Mouse (Mus musculus) limb, embryonic 12.5 days (tissue): ENCODE results near the gene Higd2a. TPM values are rescaled to one million over a fixed set of nuclear protein-coding genes. Genes with fewer than 3 reads are reported as not detected.

Source experiments
- ATAC-seq: fragments of 200-750 bp; cut with Nextera tagmentation; 2 replicates; pipeline ENCODE4 v1.8.0; 2017; ENCODE audit warnings: low read depth, moderate TSS enrichment; ENCODE audit not compliant: insufficient number of reproducible peaks, insufficient read depth, low FRiP score, low TSS enrichment
- H3K27ac ChIP-seq: fragments of 300-500 bp; sonication (generic); 2 replicates; pipeline ENCODE4 v1.5.1; 2016; ENCODE audit warnings: mild to moderate bottlenecking, moderate library complexity
- H3K27me3 ChIP-seq: fragments of 300-500 bp; sonication (generic); 2 replicates; pipeline ENCODE4 v1.6.1; 2016; ENCODE audit warnings: mild to moderate bottlenecking, moderate library complexity
- H3K36me3 ChIP-seq: fragments of 300-500 bp; sonication (generic); 2 replicates; pipeline ENCODE4 v1.6.1; 2016; ENCODE audit warnings: mild to moderate bottlenecking, moderate library complexity
- H3K4me1 ChIP-seq: fragments of 300-500 bp; sonication (generic); replicated peaks from 2 replicates; pipeline ENCODE4 v1.6.1; 2016
- H3K4me2 ChIP-seq: fragments of 300-500 bp; sonication (generic); 2 replicates; pipeline ENCODE4 v1.6.1; 2016; ENCODE audit warnings: mild to moderate bottlenecking, moderate library complexity
- H3K4me3 ChIP-seq: fragments of 300-500 bp; sonication (generic); replicated peaks from 2 replicates; pipeline ENCODE4 v1.5.1; 2016; ENCODE audit warnings: mild to moderate bottlenecking
- H3K9ac ChIP-seq: fragments of 300-500 bp; sonication (generic); replicated peaks from 2 replicates; pipeline ENCODE4 v1.6.1; 2016; ENCODE audit warnings: mild to moderate bottlenecking, moderate library complexity
- H3K9me3 ChIP-seq: fragments of 300-500 bp; sonication (generic); 2 replicates; pipeline ENCODE4 v1.6.1; 2016; ENCODE audit warnings: mild to moderate bottlenecking, moderate library complexity
- WGBS: fragments of 180-500 bp; shearing (Covaris S2); methylation state at CpG from one replicate; pipeline ENCODE4 v1.1.7; 2016; 5-methylcytosine and 5-hydroxymethylcytosine counted together
- polyA plus RNA-seq: library from polyadenylated mRNA; unstranded; fragments of >200 nt; fragmentation: Nextera tagmentation; extraction: Ambion mirVana; gene quantifications from 2 replicates; pipeline ENCODE4 v1.2.1, GENCODE M21; 2016

Higd2a gene
- polyA plus RNA-seq, 1 experiment from 2014 or later = 173 TPM

DNA sequence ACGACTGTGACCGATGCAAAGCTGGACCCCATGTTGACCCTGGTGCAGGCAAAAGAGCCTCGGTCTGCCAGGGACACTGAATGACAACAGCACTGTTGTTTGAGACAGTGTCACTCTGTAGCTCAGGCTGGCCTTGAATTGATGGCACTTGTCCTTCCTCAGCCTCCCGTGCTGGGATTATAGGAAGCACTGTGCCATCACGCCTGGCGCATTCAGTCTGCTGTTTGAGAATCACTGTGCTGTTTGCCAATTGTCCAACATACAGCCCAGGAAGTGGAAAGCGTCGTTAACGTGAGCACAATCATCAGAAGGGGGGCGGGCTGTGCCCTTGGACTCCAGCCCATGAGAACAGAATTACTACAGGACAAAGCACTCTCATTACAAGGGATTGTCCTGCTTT is 7.9 kb upstream of the Higd2a start:
- 0 out of 2 replicates have a peak overlapping the region, but pooled peaks have one; percentile 17 for H3K27ac ChIP-seq
- no peaks in the 10 kb centered on the region for H3K4me1 ChIP-seq
- H3K27me3 ChIP-seq = no peaks in the 10 kb centered on the region
- H3K36me3 ChIP-seq = peaks cover 99% of the 10 kb centered on the region
- no peaks in the 10 kb centered on the region for H3K9me3 ChIP-seq
- H3K9ac ChIP-seq = no peak overlapping the region
- ATAC-seq = no peak
- no peak overlapping the region for H3K4me3 ChIP-seq
- H3K4me2 ChIP-seq = no peak overlapping the region
- 81% methylated on average over 10 of the region's 10 CpGs for WGBS

DNA sequence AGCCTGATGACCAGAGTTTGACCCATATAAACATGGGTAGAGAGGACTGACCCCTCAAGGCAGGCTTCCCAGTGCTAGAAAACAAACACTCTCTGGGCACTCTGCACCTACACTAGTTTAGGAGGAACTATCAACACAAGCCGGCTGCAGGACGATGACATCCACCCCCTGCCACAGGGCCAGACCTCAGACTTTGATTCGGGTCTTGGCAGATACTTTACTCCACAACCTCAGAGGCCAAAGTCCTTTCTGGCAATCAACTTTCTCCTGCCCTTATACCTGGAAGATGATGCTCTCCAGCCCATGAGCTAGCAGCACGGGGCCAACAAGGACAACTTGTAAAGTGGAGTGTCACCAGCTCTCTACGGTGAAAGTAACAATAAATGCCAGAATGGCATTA is 7.1 kb upstream of the Higd2a start:
- H3K9ac ChIP-seq = no peak overlapping the region
- no peak for ATAC-seq
- H3K9me3 ChIP-seq = no peaks in the 10 kb centered on the region
- no peak overlapping the region for H3K4me3 ChIP-seq
- no peak overlapping the region for H3K4me2 ChIP-seq
- no peak overlapping the region for H3K27ac ChIP-seq
- no peaks in the 10 kb centered on the region for H3K4me1 ChIP-seq
- 89% methylated on average over 5 of the region's 5 CpGs for WGBS
- H3K36me3 ChIP-seq = peaks cover 99% of the 10 kb centered on the region
- no peaks in the 10 kb centered on the region for H3K27me3 ChIP-seq

GRCm38 (mm10) chr13:54585831-54586230 is 4.2 kb upstream of the Higd2a start:
- Histone ChIP-seq H3K4me2 (no peak overlapping the region), H3K9me3 (no peaks in the 10 kb centered on the region), H3K27ac (no peak overlapping the region), H3K9ac (no peak overlapping the region), H3K4me3 (no peak overlapping the region), H3K4me1 (no peaks in the 10 kb centered on the region; the same call in 1 of the 2 replicates), H3K27me3 (no peaks in the 10 kb centered on the region), H3K36me3 (peaks cover 78% of the 10 kb centered on the region)
- no peak for ATAC-seq
- WGBS = 91% methylated on average over 11 of the region's 11 CpGs

DNA sequence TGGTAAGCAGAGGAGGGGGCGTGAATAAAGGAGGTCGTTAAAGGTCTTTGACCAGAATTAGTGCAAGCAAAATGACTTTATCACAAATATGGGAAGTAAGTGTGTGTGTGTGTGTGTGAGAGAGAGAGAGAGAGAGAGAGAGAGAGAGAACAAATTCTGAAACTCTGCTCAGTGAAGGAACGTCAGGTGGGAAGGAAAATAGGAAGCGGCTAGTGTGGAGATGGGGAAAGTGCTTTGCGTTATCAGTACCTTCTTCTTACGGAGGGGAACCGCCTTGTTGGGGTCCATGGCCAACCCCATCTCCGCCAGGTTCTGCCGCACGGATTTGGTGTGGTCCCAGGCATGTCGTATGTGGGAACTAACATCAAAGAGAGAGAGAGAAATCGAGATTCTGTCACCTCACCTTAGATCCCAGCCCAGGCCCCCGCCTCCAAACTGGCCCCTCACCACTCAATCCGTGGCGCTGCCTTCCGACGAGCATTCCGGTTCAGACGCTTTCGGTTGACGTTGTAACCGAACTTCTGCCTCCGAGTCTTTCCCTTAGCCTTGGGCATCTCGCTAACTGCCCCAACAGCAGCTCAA is 502 bp upstream of the Higd2a start:
- Histone ChIP-seq H3K27me3 (no peaks in the 10 kb centered on the region), H3K36me3 (peaks cover 48% of the 10 kb centered on the region), H3K9ac (peak overlapping the region; percentile 68), H3K4me1 (peaks cover 11% of the 10 kb centered on the region), H3K4me2 (peak overlapping the region; percentile 69), H3K4me3 (peak overlapping the region; percentile 82), H3K27ac (peak overlapping the region; percentile 66), H3K9me3 (no peaks in the 10 kb centered on the region)
- peak; percentile 17; the same call in 1 of the 2 replicates for ATAC-seq
- 3% methylated on average over 24 of the region's 24 CpGs for WGBS

DNA sequence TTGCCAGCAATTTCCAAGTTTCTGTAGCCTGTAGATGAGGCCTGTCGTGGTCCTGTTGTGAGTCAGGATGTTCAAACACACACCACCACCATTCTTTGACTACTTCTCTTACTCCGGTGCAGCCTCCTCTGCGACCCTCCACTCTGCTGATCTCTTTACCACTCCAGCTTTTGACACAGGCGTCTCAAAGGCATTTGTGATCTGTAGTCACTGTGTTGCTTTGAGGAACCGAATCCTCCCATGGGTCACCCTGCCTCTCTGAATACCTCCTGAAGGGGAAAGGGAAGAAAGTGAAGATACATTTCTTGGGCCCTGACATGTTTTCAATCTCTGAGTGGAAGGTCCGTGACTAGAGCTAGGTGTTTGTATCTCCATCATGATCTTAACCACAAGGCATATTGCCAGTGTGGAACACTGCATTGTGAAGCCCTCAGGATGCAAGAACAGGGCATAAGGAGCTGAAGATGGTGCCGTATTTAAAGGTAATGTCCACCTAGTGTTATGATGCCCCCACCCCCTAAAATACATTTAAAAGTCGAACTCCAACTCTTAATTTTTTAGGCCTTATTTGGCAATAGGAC is 1.9 kb downstream of the Higd2a start:
- ATAC-seq = no peak
- Histone ChIP-seq H3K4me3 (no peak overlapping the region), H3K36me3 (peaks cover 25% of the 10 kb centered on the region), H3K27ac (no peak overlapping the region), H3K9me3 (no peaks in the 10 kb centered on the region), H3K9ac (no peak overlapping the region), H3K27me3 (no peaks in the 10 kb centered on the region), H3K4me1 (peaks cover 11% of the 10 kb centered on the region), H3K4me2 (0 out of 2 replicates have a peak overlapping the region, but pooled peaks have one; percentile 77)
- WGBS = 86% methylated on average over 8 of the region's 8 CpGs

- WGBS = 86% methylated on average over 11 of the region's 11 CpGs
Observed at GRCm38 (mm10) chr13:54593617-54594016, 3.6 kb downstream of the Higd2a start.

DNA sequence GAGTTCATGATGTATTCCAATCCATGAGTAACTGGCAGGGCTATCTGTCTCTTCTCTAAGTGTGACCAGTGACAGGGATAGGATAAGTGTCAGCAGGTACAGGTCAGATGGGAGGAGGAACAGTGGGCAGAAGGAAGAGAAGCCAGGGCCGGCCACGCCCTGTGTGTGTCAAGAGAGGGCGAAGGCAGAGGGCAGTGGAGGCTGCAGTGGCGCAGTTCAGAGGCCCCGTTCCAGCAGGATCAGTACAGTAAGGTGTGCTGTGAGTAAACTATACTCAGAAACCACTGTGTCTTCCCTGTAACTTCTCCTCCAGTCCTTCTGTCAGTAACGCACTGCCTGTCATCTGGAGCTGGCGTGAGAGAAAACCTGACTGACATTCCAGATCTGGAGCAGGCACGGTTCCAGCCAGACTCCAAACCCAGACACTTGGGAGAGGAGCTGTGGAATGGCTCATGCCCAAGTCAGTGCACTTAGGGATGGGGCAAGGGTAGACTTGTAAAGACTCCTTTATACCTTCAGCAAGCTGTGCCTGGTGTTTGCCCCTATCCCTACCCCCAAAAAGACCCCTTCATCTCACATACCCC is 6.2 kb downstream of the Higd2a start:
- Histone ChIP-seq H3K4me2 (no peak overlapping the region), H3K36me3 (peaks cover 29% of the 10 kb centered on the region), H3K27me3 (no peaks in the 10 kb centered on the region), H3K4me1 (peaks cover 7% of the 10 kb centered on the region), H3K9ac (no peak overlapping the region), H3K4me3 (no peak overlapping the region), H3K27ac (no peak overlapping the region), H3K9me3 (no peaks in the 10 kb centered on the region)
- 82% methylated on average over 8 of the region's 8 CpGs for WGBS
- no peak for ATAC-seq

More at GRCm38 (mm10) chr13:54593617-54594016, 3.6 kb downstream of the Higd2a start:
- Histone ChIP-seq H3K9me3 (no peaks in the 10 kb centered on the region), H3K27ac (no peak overlapping the region), H3K4me1 (peaks cover 11% of the 10 kb centered on the region), H3K4me2 (no peak overlapping the region), H3K27me3 (no peaks in the 10 kb centered on the region), H3K4me3 (no peak overlapping the region), H3K9ac (no peak overlapping the region), H3K36me3 (peaks cover 20% of the 10 kb centered on the region)
- no peak for ATAC-seq

DNA sequence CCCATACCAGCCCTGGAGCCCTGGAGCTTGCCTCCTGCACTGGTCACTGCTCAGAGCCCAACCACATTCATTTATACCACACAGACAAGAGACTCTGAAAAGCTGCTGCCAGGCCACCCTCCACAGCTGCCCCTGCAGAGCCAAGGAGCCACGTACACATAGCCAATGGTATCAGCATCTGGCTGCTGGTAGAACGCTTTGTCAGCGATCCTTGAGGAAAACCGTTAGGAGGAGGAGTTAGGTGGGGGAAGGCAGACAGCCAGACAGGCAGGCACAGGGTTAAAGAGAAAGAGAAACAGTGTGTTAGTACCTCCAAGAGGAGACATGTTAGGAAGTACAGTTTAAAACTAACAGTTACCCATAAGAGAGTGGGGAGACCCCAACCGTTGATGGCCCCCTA is 6.9 kb downstream of the Higd2a start:
- H3K4me2 ChIP-seq = no peak overlapping the region
- no peaks in the 10 kb centered on the region for H3K9me3 ChIP-seq
- no peak for ATAC-seq
- peaks cover 29% of the 10 kb centered on the region for H3K36me3 ChIP-seq
- no peaks in the 10 kb centered on the region for H3K27me3 ChIP-seq
- H3K27ac ChIP-seq = no peak overlapping the region
- H3K4me3 ChIP-seq = no peak overlapping the region
- 70% methylated on average over 5 of the region's 5 CpGs for WGBS
- no peak overlapping the region for H3K9ac ChIP-seq
- peaks cover 1% of the 10 kb centered on the region for H3K4me1 ChIP-seq

DNA sequence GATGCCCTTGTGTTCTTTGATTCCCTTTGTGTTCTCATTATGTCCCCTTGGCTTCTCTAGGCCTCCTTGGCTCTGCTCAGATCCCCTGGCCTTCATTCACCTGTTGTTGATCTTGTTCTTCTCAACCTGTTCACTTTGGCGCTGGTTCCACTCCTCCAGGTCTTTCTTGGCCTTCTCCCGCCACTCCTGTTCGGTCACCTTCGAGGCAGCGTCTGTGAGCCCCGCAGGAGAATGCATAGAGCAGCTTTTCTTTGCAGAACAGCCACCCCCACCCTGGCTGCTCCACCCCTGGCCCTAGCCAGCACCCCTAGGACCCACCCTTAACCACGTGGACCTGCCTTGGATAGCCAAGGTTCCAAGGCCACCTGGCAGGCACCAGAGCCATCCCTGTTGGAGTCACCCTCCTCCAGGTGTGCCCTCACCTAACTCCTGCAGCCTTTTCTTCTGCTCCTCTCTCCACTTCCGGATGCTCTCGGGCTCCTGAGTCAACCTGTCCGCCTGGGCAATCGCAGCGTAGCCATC is 8.7 kb downstream of the Higd2a start:
- H3K4me3 ChIP-seq = no peak overlapping the region
- no peaks in the 10 kb centered on the region for H3K27me3 ChIP-seq
- no peak overlapping the region for H3K9ac ChIP-seq
- peaks cover 19% of the 10 kb centered on the region for H3K4me1 ChIP-seq
- ATAC-seq = no peak
- peaks cover 25% of the 10 kb centered on the region for H3K36me3 ChIP-seq
- 89% methylated on average over 12 of the region's 12 CpGs for WGBS
- no peaks in the 10 kb centered on the region for H3K9me3 ChIP-seq
- no peak overlapping the region for H3K27ac ChIP-seq
- H3K4me2 ChIP-seq = no peak overlapping the region

GRCm38 (mm10) chr13:54602639-54603111 is 12.7 kb downstream of the Higd2a start:
- Histone ChIP-seq H3K36me3 (peaks cover 19% of the 10 kb centered on the region), H3K4me2 (peak overlapping the region; percentile 15; the same call in 1 of the 2 replicates), H3K27ac (peak overlapping the region; percentile 45; the same call in 1 of the 2 replicates), H3K4me1 (peaks cover 30% of the 10 kb centered on the region), H3K27me3 (no peaks in the 10 kb centered on the region), H3K9ac (0 out of 2 replicates have a peak overlapping the region, but pooled peaks have one; percentile 12), H3K4me3 (no peak overlapping the region), H3K9me3 (no peaks in the 10 kb centered on the region)
- 14% methylated on average over 3 of the region's 3 CpGs for WGBS
- ATAC-seq = 0 out of 2 replicates have a peak, but pooled peaks have one; percentile 38

DNA sequence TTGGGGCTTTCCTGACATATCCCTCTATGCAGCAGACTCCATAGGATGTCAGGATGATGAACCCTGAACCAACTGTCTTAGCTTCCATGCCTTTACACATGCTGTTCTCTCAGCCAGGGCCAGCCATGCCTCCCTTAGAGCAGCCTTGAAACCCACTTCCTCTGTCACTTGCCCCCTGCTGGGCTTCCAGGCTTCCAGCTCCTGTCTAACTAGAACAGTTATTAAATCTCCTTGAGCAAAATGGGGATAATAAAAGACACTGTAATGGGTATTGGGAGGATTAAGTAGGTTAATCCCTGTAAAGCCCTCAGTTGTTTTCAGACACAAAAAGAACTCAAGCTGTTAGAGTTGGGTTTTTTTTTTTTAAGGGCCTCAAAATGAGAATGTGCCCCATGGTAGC is 13.5 kb downstream of the Higd2a start:
- H3K36me3 ChIP-seq = peaks cover 11% of the 10 kb centered on the region
- ATAC-seq = 0 out of 2 replicates have a peak, but pooled peaks have one; percentile 32
- H3K4me3 ChIP-seq = no peak overlapping the region
- no peak overlapping the region for H3K4me2 ChIP-seq
- no peak overlapping the region for H3K9ac ChIP-seq
- no peaks in the 10 kb centered on the region for H3K27me3 ChIP-seq
- peak overlapping the region; percentile 66; the same call in 1 of the 2 replicates for H3K27ac ChIP-seq
- H3K4me1 ChIP-seq = peaks cover 30% of the 10 kb centered on the region
- H3K9me3 ChIP-seq = no peaks in the 10 kb centered on the region
